Comparison of ENCODE assay signal across 23 mouse cellular contexts in genomic region chr1:22862985-22863384, GRCm38 (mm10). TPM values are rescaled to one million over a fixed set of nuclear protein-coding genes. Genes with fewer than 3 reads are reported as not detected.
DNase-seq lines count a peak whose midpoint lies in the region; ATAC-seq and TF ChIP-seq lines count a peak whose summit lies in the region.
"Had no signal": no experiment of that assay in that cellular context is flagged by ENCODE, and none has a peak within 500 bp of the region (broad histone marks: within the 10 kb centered on the region; RNA-seq: fewer than 3 reads in every experiment).

No protein-coding gene starts in this region.

- ATAC-seq in heart, embryonic 11.5 days (replicated peaks; ENCODE audit: insufficient number of reproducible peaks, low FRiP score, low TSS enrichment) = no peak
- peak; percentile 66; the same call in 1 of the 2 replicates for ATAC-seq in heart, embryonic 15.5 days (replicated peaks; ENCODE audit: insufficient number of reproducible peaks, insufficient read depth, low FRiP score, low read depth)
- ATAC-seq: activated CD4-positive, CD25-positive, alpha-beta regulatory T cell, adult 4 months; forebrain, embryonic 16.5 days; midbrain, embryonic 13.5 days; Patski had no signal

- H3K9ac ChIP-seq in heart, embryonic 11.5 days (ENCODE audit: low read depth, low read length) = no peak overlapping the region
- H3K9ac ChIP-seq in heart, embryonic 15.5 days = no peak overlapping the region
- H3K9ac ChIP-seq: hindbrain, embryonic 15.5 days; limb, embryonic 12.5 days; liver, embryonic 13.5 days; midbrain, embryonic 13.5 days; neural tube, embryonic 15.5 days had no signal

- H3K4me1 ChIP-seq in heart, embryonic 11.5 days (ENCODE audit: control insufficient read depth, insufficient read depth, low read length) = no peaks in the 10 kb centered on the region
- H3K4me1 ChIP-seq in heart, embryonic 15.5 days (replicated peaks) = peaks cover 9% of the 10 kb centered on the region
- H3K4me1 ChIP-seq: hindbrain, embryonic 15.5 days; limb, embryonic 12.5 days; liver, embryonic 13.5 days; midbrain, embryonic 13.5 days; neural tube, embryonic 15.5 days had no signal

- H3K4me3 ChIP-seq in heart, embryonic 11.5 days (ENCODE audit: low read depth, low read length) = no peak overlapping the region
- H3K4me3 ChIP-seq in heart, embryonic 15.5 days = no peak overlapping the region
- no peak overlapping the region for H3K4me3 ChIP-seq in left cerebral cortex, adult 2 months
- H3K4me3 ChIP-seq: hindbrain, embryonic 15.5 days; limb, embryonic 12.5 days; liver, embryonic 13.5 days; midbrain, embryonic 13.5 days; myocyte; neural tube, embryonic 15.5 days had no signal

- H3K27me3 ChIP-seq in heart, embryonic 11.5 days (ENCODE audit: control insufficient read depth, insufficient read depth, low read length) = no peaks in the 10 kb centered on the region
- no peaks in the 10 kb centered on the region for H3K27me3 ChIP-seq in heart, embryonic 15.5 days
- H3K27me3 ChIP-seq: hindbrain, embryonic 15.5 days; limb, embryonic 12.5 days; liver, embryonic 13.5 days; midbrain, embryonic 13.5 days; neural tube, embryonic 15.5 days had no signal

- no peaks in the 10 kb centered on the region for H3K36me3 ChIP-seq in heart, embryonic 11.5 days (ENCODE audit: control insufficient read depth, insufficient read depth, low read length)
- no peaks in the 10 kb centered on the region for H3K36me3 ChIP-seq in heart, embryonic 15.5 days
- H3K36me3 ChIP-seq: hindbrain, embryonic 15.5 days; limb, embryonic 12.5 days; liver, embryonic 13.5 days; midbrain, embryonic 13.5 days; neural tube, embryonic 15.5 days had no signal

- no peak overlapping the region for H3K27ac ChIP-seq in heart, embryonic 11.5 days (ENCODE audit: low read depth, low read length)
- peak overlapping the region; percentile 58 for H3K27ac ChIP-seq in heart, embryonic 15.5 days
- no peak overlapping the region for H3K27ac ChIP-seq in left cerebral cortex, adult 2 months
- H3K27ac ChIP-seq: hindbrain, embryonic 15.5 days; limb, embryonic 12.5 days; liver, embryonic 13.5 days; midbrain, embryonic 13.5 days; neural tube, embryonic 15.5 days had no signal

- WGBS in heart, embryonic 11.5 days (ENCODE audit: insufficient replicate concordance) = 44% methylated on average over 3 of the region's 3 CpGs
- 17% methylated on average over 3 of the region's 3 CpGs for WGBS in heart, embryonic 15.5 days

- intact Hi-C loops in left cerebral cortex, adult 2 months (cut with DNase I) = no loop called here

- TF ChIP-seq CTCF in left cerebral cortex, adult 2 months (IDR thresholded peaks at IDR 0.05) = no peak

- H3K9me3 ChIP-seq in heart, embryonic 11.5 days (replicated peaks; ENCODE audit: control insufficient read depth, low read length) = no peaks in the 10 kb centered on the region
- H3K9me3 ChIP-seq in heart, embryonic 15.5 days (replicated peaks) = no peaks in the 10 kb centered on the region
- H3K9me3 ChIP-seq: hindbrain, embryonic 15.5 days; limb, embryonic 12.5 days; liver, embryonic 13.5 days; midbrain, embryonic 13.5 days; neural tube, embryonic 15.5 days had no signal

- peak; percentile 85 for DNase-seq in heart, adult 11 months
- DNase-seq in adipocyte (ENCODE audit: low spot score) = peak; percentile 3
- peak; percentile 1 for DNase-seq in lung, postnatal 14 days
- no peak for DNase-seq in gastrocnemius, adult 8-10 months (ENCODE audit: low spot score in 2 of 2)
- no peak for DNase-seq in left cerebral cortex, adult 2 months (ENCODE audit: extremely low spot score in 1 of 2, low spot score in 2 of 2)
- DNase-seq: B cell, adult 2 months; cerebellum, postnatal 36 days; kidney, adult 11 months; kidney, postnatal 36 days; layer of hippocampus, adult 9-11 months; liver, embryonic 13.5 days; thymus, postnatal 25 days had no signal

- H3K4me2 ChIP-seq in heart, embryonic 11.5 days = no peak overlapping the region
- no peak overlapping the region for H3K4me2 ChIP-seq in heart, embryonic 15.5 days
- H3K4me2 ChIP-seq: hindbrain, embryonic 15.5 days; limb, embryonic 12.5 days; liver, embryonic 13.5 days; midbrain, embryonic 13.5 days; neural tube, embryonic 15.5 days had no signal

RNA-seq across cellular contexts. Expression of gene Rims1, which starts 57.2 kb away (rescaled TPM):
- 1.7 and 2.1 TPM in 2 replicates for polyA plus RNA-seq in heart, embryonic 11.5 days (2014; fragmentation: Nextera tagmentation; extraction: Ambion mirVana)
- polyA plus RNA-seq in heart, embryonic 15.5 days (2015; fragmentation: Nextera tagmentation; extraction: Ambion mirVana) = 1.8 and 1.9 TPM in 2 replicates
- total RNA-seq in gastrocnemius, adult 8-10 months (2022) = under 1 TPM; 0.13 to 0.36 (median 0.21) TPM
- total RNA-seq in left cerebral cortex, adult 2 months (2021) = 100 to 1,000 TPM; 394 to 401 TPM
- total RNA-seq: granulocyte monocyte progenitor cell, adult 5-6 weeks had no signal
- polyA plus RNA-seq: activated CD4-positive, CD25-positive, alpha-beta regulatory T cell, adult 4 months; myocyte; Patski had no signal

Comparison
In these comparisons a context has a peak if more than half of its experiments do, and no peak if none do; other contexts are left out.
1. DNase-seq: peak in heart, adult 11 months (single experiment), adipocyte (single experiment) and lung, postnatal 14 days (single experiment); none in gastrocnemius, adult 8-10 months (0 of 2) and left cerebral cortex, adult 2 months (0 of 2).
2. RNA of gene Rims1, which starts 57.2 kb away (total RNA-seq): 394 to 401 TPM in left cerebral cortex, adult 2 months; 0.13 to 0.36 TPM in gastrocnemius, adult 8-10 months; every median in the first group is over 100 times any median in the second.